Mouse (Mus musculus) cortical plate, adult 2 months (tissue): ENCODE data around the gene Klhl29. TPM values are rescaled to one million over a fixed set of nuclear protein-coding genes. Genes with fewer than 3 reads are reported as not detected.
"Not testable (repeated sequence)": the region's sequence is repeated elsewhere in the genome, so short reads cannot be mapped to it uniquely, and the experiment has no call there.

ENCODE experiments used
- H3K27ac ChIP-seq: fragments of 200-500 bp; 2 replicates; pipeline ENCODE4 v1.5.1; 2012; ENCODE audit warnings: low read length, control low read depth, inconsistent platforms; ENCODE audit not compliant: insufficient read depth
- H3K4me1 ChIP-seq: fragments of 200-500 bp; 2 replicates; pipeline ENCODE4 v1.6.1; 2011; ENCODE audit warnings: low read length; ENCODE audit not compliant: control insufficient read depth, insufficient read depth
- H3K4me3 ChIP-seq: fragments of 200-500 bp; 2 replicates; pipeline ENCODE4 v1.5.1; 2011; ENCODE audit warnings: mild to moderate bottlenecking, low read length, control low read depth; ENCODE audit not compliant: insufficient read depth
- CTCF ChIP-seq: fragments of 200-500 bp; IDR thresholded peaks from 2 replicates; pipeline ENCODE4 v1.5.1; 2011; ENCODE audit warnings: mild to moderate bottlenecking, control low read depth, low read length; ENCODE audit not compliant: insufficient read depth; ENCODE audit errors: extremely low read depth
- POLR2A ChIP-seq: fragments of 200-500 bp; IDR thresholded peaks from 2 replicates; pipeline ENCODE4 v1.6.1; 2011; ENCODE audit warnings: mild to moderate bottlenecking, low read length, control low read depth; ENCODE audit not compliant: insufficient read depth; ENCODE audit errors: extremely low read depth
- polyA plus RNA-seq: library from polyadenylated mRNA; depleted of rRNA; stranded (reverse); fragments of >200 nt; gene quantifications from 2 replicates; pipeline ENCODE4 v1.2.3, GENCODE M21; 2012

Gene Klhl29
- polyA plus RNA-seq, 1 experiment: 26.9 TPM

GRCm38 (mm10) chr12:5363961-5364634, 11.4 kb downstream of the Klhl29 start:
- peaks cover 5% of the 10 kb centered on the region for H3K4me1 ChIP-seq
- H3K27ac ChIP-seq: no peak overlapping the region
- no peak overlapping the region for H3K4me3 ChIP-seq
- TF ChIP-seq POLR2A: no peak
- TF ChIP-seq CTCF: no peak

GRCm38 (mm10) chr12:5359065-5359464, 16.4 kb downstream of the Klhl29 start:
- H3K27ac ChIP-seq: no peak overlapping the region

GRCm38 (mm10) chr12:5358497-5358896, 17.0 kb downstream of the Klhl29 start:
- no peak overlapping the region for H3K27ac ChIP-seq
- TF ChIP-seq CTCF: no peak
- no peak for TF ChIP-seq POLR2A
- no peak overlapping the region for H3K4me3 ChIP-seq
- peaks cover 5% of the 10 kb centered on the region; the same call in 1 of the 2 replicates for H3K4me1 ChIP-seq

More at GRCm38 (mm10) chr12:5359065-5359464, 16.4 kb downstream of the Klhl29 start:
- H3K4me1 ChIP-seq: peaks cover 5% of the 10 kb centered on the region; the same call in 1 of the 2 replicates
- no peak overlapping the region for H3K4me3 ChIP-seq
- TF ChIP-seq CTCF (no peak), POLR2A (no peak)

GRCm38 (mm10) chr12:5353416-5353815, 22.1 kb downstream of the Klhl29 start:
- Histone ChIP-seq H3K4me3 (no peak overlapping the region), H3K27ac (no peak overlapping the region), H3K4me1 (peaks cover 10% of the 10 kb centered on the region)
- TF ChIP-seq POLR2A (no peak), CTCF (no peak)

GRCm38 (mm10) chr12:5352771-5353170, 22.7 kb downstream of the Klhl29 start:
- TF ChIP-seq POLR2A (no peak), CTCF (no peak)
- Histone ChIP-seq H3K4me1 (peaks cover 10% of the 10 kb centered on the region), H3K27ac (no peak overlapping the region), H3K4me3 (no peak overlapping the region)

- TF ChIP-seq CTCF (no peak), POLR2A (no peak)
- Histone ChIP-seq H3K4me3 (no peak overlapping the region), H3K4me1 (peaks cover 10% of the 10 kb centered on the region), H3K27ac (peak overlapping the region; percentile 54)
These were observed 24.8 kb downstream of the Klhl29 start for GRCm38 (mm10) chr12:5350491-5351285.

- Histone ChIP-seq H3K4me1 (peaks cover 2% of the 10 kb centered on the region; the same call in 1 of the 2 replicates), H3K27ac (no peak overlapping the region), H3K4me3 (no peak overlapping the region)
- TF ChIP-seq CTCF (no peak), POLR2A (no peak)
These were observed 30.4 kb downstream of the Klhl29 start for GRCm38 (mm10) chr12:5345088-5345487.

GRCm38 (mm10) chr12:5344457-5344856, 31.0 kb downstream of the Klhl29 start:
- not testable (repeated sequence) for H3K4me1 ChIP-seq, H3K4me3 ChIP-seq, H3K27ac ChIP-seq

- TF ChIP-seq CTCF (no peak), POLR2A (no peak)
- Histone ChIP-seq H3K27ac (0 out of 2 replicates have a peak overlapping the region, but pooled peaks have one; percentile 4), H3K4me3 (no peak overlapping the region), H3K4me1 (peaks cover 15% of the 10 kb centered on the region)
These were observed 35.3 kb downstream of the Klhl29 start for GRCm38 (mm10) chr12:5340151-5340603.

GRCm38 (mm10) chr12:5336927-5337712, 38.4 kb downstream of the Klhl29 start:
- TF ChIP-seq CTCF (no peak), POLR2A (no peak)
- H3K27ac ChIP-seq: no peak overlapping the region
- H3K4me3 ChIP-seq: no peak overlapping the region
- H3K4me1 ChIP-seq: peaks cover 15% of the 10 kb centered on the region
